ENCODE assay signal across 9 mouse cellular contexts in the genomic region with DNA sequence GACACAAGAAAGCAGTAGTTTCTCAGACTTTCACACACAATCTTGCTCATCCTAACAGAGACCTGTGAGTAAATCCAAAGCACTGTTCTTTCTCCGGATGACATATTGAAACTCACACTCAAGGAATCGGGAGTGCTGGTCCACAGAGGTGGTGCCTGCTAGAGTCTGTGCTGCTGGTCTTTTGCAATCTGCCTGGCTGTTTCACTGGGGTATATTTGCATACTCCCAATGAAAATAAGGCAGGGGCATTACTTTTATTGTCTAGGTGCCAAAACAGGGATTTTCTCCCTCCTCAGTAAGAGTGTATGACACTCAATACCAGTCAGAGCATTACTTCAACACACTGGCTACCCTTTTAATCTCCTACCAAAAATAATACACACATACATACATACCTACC. TPM values are rescaled to one million over a fixed set of nuclear protein-coding genes. Genes with fewer than 3 reads are reported as not detected.
DNase-seq lines count a peak whose midpoint lies in the region; ATAC-seq and TF ChIP-seq lines count a peak whose summit lies in the region.
"Had no signal": no experiment of that assay in that cellular context is flagged by ENCODE, and none has a peak within 500 bp of the region (broad histone marks: within the 10 kb centered on the region; RNA-seq: fewer than 3 reads in every experiment).

No protein-coding gene starts in this region.

- no peak for ATAC-seq in forebrain, postnatal 0 days

- 17% methylated on average over 2 of the region's 2 CpGs for WGBS in cerebellum, adult 2 months
- WGBS in forebrain, postnatal 0 days, result 27% methylated on average over 2 of the region's 2 CpGs
- 73% methylated on average over 2 of the region's 2 CpGs for WGBS in midbrain, embryonic 10.5 days

- no peak for TF ChIP-seq CTCF in cerebellum, adult 2 months (IDR thresholded peaks at IDR 0.05; ENCODE audit: borderline replicate concordance, insufficient read depth, low read depth, low read length)
- TF ChIP-seq CTCF in CH12.LX (conservative IDR thresholded peaks at IDR 0.05 in 1 of 2, IDR thresholded peaks at IDR 0.05 in 1 of 2; ENCODE audit: low read depth in 2 of 2, low read length in 2 of 2), result no peak
- no peak for TF ChIP-seq CTCF in forebrain, postnatal 0 days (IDR thresholded peaks at IDR 0.05; ENCODE audit: low read depth)

- in situ Hi-C loops in CH12.LX (cut with MboI; ENCODE audit: low pct_ligation_motif_present, low pct_unique_long_range_greater_than_20kb, low sequenced_read_pairs), result no loop called here

- no peak overlapping the region for H3K9ac ChIP-seq in CH12.LX (ENCODE audit: insufficient read depth, low read depth)
- H3K9ac ChIP-seq in forebrain, postnatal 0 days, result no peak overlapping the region

- peak overlapping the region; percentile 74 for H3K4me3 ChIP-seq in cerebellum, adult 2 months (replicated peaks; ENCODE audit: insufficient read depth, low read depth, low read length)
- no peak overlapping the region for H3K4me3 ChIP-seq in CH12.LX (replicated peaks in 1 of 3; ENCODE audit: low read depth in 2 of 3, low read length in 2 of 3, poor library complexity in 1 of 3)
- no peak overlapping the region for H3K4me3 ChIP-seq in forebrain, postnatal 0 days (ENCODE audit: low read depth, low read length)
- H3K4me3 ChIP-seq in midbrain, embryonic 10.5 days, result 0 out of 2 replicates have a peak overlapping the region, but pooled peaks have one; percentile 22

- peaks cover 36% of the 10 kb centered on the region for H3K79me2 ChIP-seq in CH12.LX (replicated peaks; ENCODE audit: control insufficient read depth, extremely low read depth, insufficient read depth, poor library complexity, severe bottlenecking)

- TF ChIP-seq POLR2A in cerebellum, adult 2 months (IDR thresholded peaks at IDR 0.05; ENCODE audit: borderline replicate concordance, insufficient read depth, low read length), result no peak
- no peak for TF ChIP-seq POLR2A in CH12.LX (IDR thresholded peaks at IDR 0.05; ENCODE audit: low read depth, low read length)

- TF ChIP-seq EP300 in CH12.LX (IDR thresholded peaks at IDR 0.05; ENCODE audit: low read length), result no peak

- H3K27ac ChIP-seq in cerebellum, adult 2 months (ENCODE audit: insufficient read depth, low read length), result peak overlapping the region; percentile 97
- H3K27ac ChIP-seq in CH12.LX (ENCODE audit: insufficient read depth, low read depth), result no peak overlapping the region
- H3K27ac ChIP-seq in forebrain, postnatal 0 days (ENCODE audit: low read depth, low read length), result no peak overlapping the region
- H3K27ac ChIP-seq in midbrain, embryonic 10.5 days (replicated peaks), result no peak overlapping the region

- DNase-seq in cerebellum, adult 2 months, result peak; percentile 51 to 61
- no peak for DNase-seq in cerebellum, postnatal 4 days (ENCODE audit: low spot score in 2 of 2)
- DNase-seq in CH12.LX (ENCODE audit: extremely low read depth), result no peak
- DNase-seq in forebrain, postnatal 0 days, result no peak
- no peak for DNase-seq in midbrain, embryonic 10.5 days (ENCODE audit: low spot score)
- no peak for DNase-seq in spleen, adult 18-20 months
- no peak for DNase-seq in spleen, postnatal 10 days (ENCODE audit: low spot score in 2 of 2)
- no peak for DNase-seq in adrenal gland, adult 8-10 months
- DNase-seq: left cerebral cortex, postnatal 4 days had no signal

- H3K36me3 ChIP-seq in CH12.LX (replicated peaks in 1 of 2; ENCODE audit: control insufficient read depth in 1 of 2, insufficient read depth in 1 of 2, low read length in 1 of 2), result no peaks in the 10 kb centered on the region
- H3K36me3 ChIP-seq in forebrain, postnatal 0 days (ENCODE audit: insufficient read depth), result no peaks in the 10 kb centered on the region
- no peaks in the 10 kb centered on the region for H3K36me3 ChIP-seq in midbrain, embryonic 10.5 days

- H3K9me3 ChIP-seq in CH12.LX (replicated peaks; ENCODE audit: low read length), result no peaks in the 10 kb centered on the region
- no peaks in the 10 kb centered on the region for H3K9me3 ChIP-seq in forebrain, postnatal 0 days (ENCODE audit: low read length)
- H3K9me3 ChIP-seq in midbrain, embryonic 10.5 days (replicated peaks), result no peaks in the 10 kb centered on the region

- no peaks in the 10 kb centered on the region for H3K27me3 ChIP-seq in cerebellum, adult 2 months (ENCODE audit: control insufficient read depth, insufficient read depth, low read length)
- no peaks in the 10 kb centered on the region for H3K27me3 ChIP-seq in CH12.LX (replicated peaks)
- H3K27me3 ChIP-seq in forebrain, postnatal 0 days (ENCODE audit: insufficient read depth, low read length), result no peaks in the 10 kb centered on the region
- peaks cover 16% of the 10 kb centered on the region for H3K27me3 ChIP-seq in midbrain, embryonic 10.5 days (ENCODE audit: low read depth, poor library complexity, severe bottlenecking)

- no peak for TF ChIP-seq RAD21 in CH12.LX (IDR thresholded peaks at IDR 0.05; ENCODE audit: low read depth, low read length)

- dilution Hi-C loops in CH12.LX (cut with MboI; ENCODE audit: extremely low pct_ligation_motif_present, extremely low pct_unique_long_range_greater_than_20kb, low sequenced_read_pairs), result no loop called here

- H3K4me1 ChIP-seq in cerebellum, adult 2 months (ENCODE audit: control insufficient read depth, insufficient read depth, low read length), result peaks cover 17% of the 10 kb centered on the region; the same call in 1 of the 2 replicates
- H3K4me1 ChIP-seq in CH12.LX (ENCODE audit: control insufficient read depth in 1 of 2, insufficient read depth in 2 of 2), result peaks cover 4 to 64% of the 10 kb centered on the region in 2 experiments; a peak in 2 of 4 replicates
- peaks cover 9% of the 10 kb centered on the region for H3K4me1 ChIP-seq in forebrain, postnatal 0 days (ENCODE audit: insufficient read depth)
- H3K4me1 ChIP-seq in midbrain, embryonic 10.5 days, result peaks cover 55% of the 10 kb centered on the region

- H3K4me2 ChIP-seq in CH12.LX (ENCODE audit: insufficient read depth, low read depth, poor library complexity, severe bottlenecking), result peak overlapping the region; percentile 45; the same call in 1 of the 2 replicates
- peak overlapping the region; percentile 24; the same call in 1 of the 2 replicates for H3K4me2 ChIP-seq in forebrain, postnatal 0 days (ENCODE audit: low read depth)

TF ChIP-seq in CH12.LX, 34 proteins besides CTCF, POLR2A, EP300 and RAD21:
- TF ChIP-seq ZKSCAN1 (IDR thresholded peaks at IDR 0.05; ENCODE audit: borderline replicate concordance, low read depth, low read length) (no peak), JUND (conservative IDR thresholded peaks at IDR 0.05; ENCODE audit: low read depth, low read length) (no peak)

RNA-seq across cellular contexts. Expression of gene Usp3, which starts 2.9 kb away (rescaled TPM):
- 89.3 and 97.0 TPM in 2 replicates for polyA plus RNA-seq in cerebellum, adult 2 months (2012; rRNA removed)
- total RNA-seq in CH12.LX (2012; rRNA removed) (19.0 and 24.4 TPM in 2 replicates), CH12.LX (2014; rRNA removed) (36.6 and 40.8 TPM in 2 replicates)
- polyA plus RNA-seq in CH12.LX (2012; ENCODE audit: insufficient read length, low read depth), result 39.5 and 50.9 TPM in 2 replicates
- total RNA-seq in forebrain, postnatal 0 days (2014; rRNA removed), result 46.3 and 59.7 TPM in 2 replicates
- polyA plus RNA-seq in forebrain, postnatal 0 days (2015; fragmentation: Nextera tagmentation; extraction: Ambion mirVana), result 55.1 and 55.2 TPM in 2 replicates
- polyA plus RNA-seq in midbrain, embryonic 10.5 days (2016; fragmentation: Nextera tagmentation; extraction: Ambion mirVana), result 88.1 and 103 TPM in 2 replicates
- total RNA-seq in adrenal gland, adult 8-10 months (2022), result 10 to 100 TPM; 37.2 to 53.7 (median 45.7) TPM

Comparison
In these comparisons a context has a peak if more than half of its experiments do, and no peak if none do; other contexts are left out.
1. DNase-seq: peak in cerebellum, adult 2 months (2 of 2); none in cerebellum, postnatal 4 days (0 of 2), CH12.LX (single experiment), forebrain, postnatal 0 days (single experiment), midbrain, embryonic 10.5 days (single experiment), spleen, adult 18-20 months (0 of 2), spleen, postnatal 10 days (0 of 2) and adrenal gland, adult 8-10 months (single experiment).
2. H3K4me3 ChIP-seq: peak in cerebellum, adult 2 months (single experiment) and midbrain, embryonic 10.5 days (single experiment); none in CH12.LX (0 of 3) and forebrain, postnatal 0 days (single experiment).